ENCODE assay signal across 10 mouse cellular contexts in genomic region chr11:77409879-77410278, GRCm38 (mm10). TPM values are rescaled to one million over a fixed set of nuclear protein-coding genes. Genes with fewer than 3 reads are reported as not detected.
DNase-seq lines count a peak whose midpoint lies in the region; ATAC-seq lines count a peak whose summit lies in the region.
"Had no signal": no experiment of that assay in that cellular context is flagged by ENCODE, and none has a peak within 500 bp of the region (broad histone marks: within the 10 kb centered on the region; RNA-seq: fewer than 3 reads in every experiment).

No protein-coding gene starts in this region.

- WGBS in kidney, embryonic 16.5 days, result 73% methylated on average over 6 of the region's 6 CpGs
- WGBS in forebrain, embryonic 13.5 days, result 96% methylated on average over 6 of the region's 6 CpGs

- H3K27ac ChIP-seq in kidney, embryonic 16.5 days (ENCODE audit: low read length), result 0 out of 2 replicates have a peak overlapping the region, but pooled peaks have one; percentile 27
- no peak overlapping the region for H3K27ac ChIP-seq in forebrain, embryonic 13.5 days
- H3K27ac ChIP-seq: embryonic facial prominence, embryonic 13.5 days; neural tube, embryonic 12.5 days had no signal

- 0 out of 2 replicates have a peak, but pooled peaks have one; percentile 23 for ATAC-seq in kidney, embryonic 16.5 days (ENCODE audit: low FRiP score, low TSS enrichment)
- ATAC-seq in forebrain, embryonic 13.5 days, result no peak

- peaks cover 3% of the 10 kb centered on the region; the same call in 1 of the 2 replicates for H3K36me3 ChIP-seq in kidney, embryonic 16.5 days (ENCODE audit: insufficient read depth, low read length)
- peaks cover 9% of the 10 kb centered on the region for H3K36me3 ChIP-seq in forebrain, embryonic 13.5 days (ENCODE audit: poor library complexity, severe bottlenecking)

- no peaks in the 10 kb centered on the region for H3K4me1 ChIP-seq in kidney, embryonic 16.5 days (ENCODE audit: insufficient read depth, low read length)
- H3K4me1 ChIP-seq in forebrain, embryonic 13.5 days, result no peaks in the 10 kb centered on the region
- H3K4me1 ChIP-seq: embryonic facial prominence, embryonic 13.5 days; neural tube, embryonic 12.5 days had no signal

- H3K27me3 ChIP-seq in kidney, embryonic 16.5 days (ENCODE audit: insufficient read depth, low read length), result no peaks in the 10 kb centered on the region
- H3K27me3 ChIP-seq in forebrain, embryonic 13.5 days, result no peaks in the 10 kb centered on the region
- H3K27me3 ChIP-seq: embryonic facial prominence, embryonic 13.5 days; neural tube, embryonic 12.5 days had no signal

- DNase-seq in adrenal gland, adult (ENCODE audit: inconsistent age in 2 of 2, low spot score in 1 of 2), result peak; percentile 33 to 76
- no peak for DNase-seq in adrenal gland, postnatal 4 days (ENCODE audit: low spot score in 2 of 2)
- peak; percentile 4 for DNase-seq in Muller cell, postnatal 12 days (ENCODE audit: inconsistent ontology term)
- DNase-seq in gastrocnemius, postnatal 14 days, result peak; percentile 39
- peak; percentile 78 to 80 for DNase-seq in lung, postnatal 4 days
- no peak for DNase-seq in cerebellum, adult 9-10 months

- H3K4me3 ChIP-seq in kidney, embryonic 16.5 days (ENCODE audit: low read length), result no peak overlapping the region
- H3K4me3 ChIP-seq in forebrain, embryonic 13.5 days, result no peak overlapping the region
- H3K4me3 ChIP-seq: embryonic facial prominence, embryonic 13.5 days; neural tube, embryonic 12.5 days had no signal

- no peak overlapping the region for H3K9ac ChIP-seq in kidney, embryonic 16.5 days (replicated peaks; ENCODE audit: low read length)
- H3K9ac ChIP-seq in forebrain, embryonic 13.5 days, result no peak overlapping the region
- H3K9ac ChIP-seq: embryonic facial prominence, embryonic 13.5 days; neural tube, embryonic 12.5 days had no signal

- H3K9me3 ChIP-seq in kidney, embryonic 16.5 days (ENCODE audit: low read length), result no peaks in the 10 kb centered on the region
- H3K9me3 ChIP-seq in forebrain, embryonic 13.5 days (replicated peaks), result no peaks in the 10 kb centered on the region
- H3K9me3 ChIP-seq: embryonic facial prominence, embryonic 13.5 days; neural tube, embryonic 12.5 days had no signal

- intact Hi-C loops in gastrocnemius, postnatal 14 days (cut with DNase I; ENCODE audit: low total_unique reads), result no loop called here

- H3K4me2 ChIP-seq in kidney, embryonic 16.5 days (replicated peaks; ENCODE audit: low read depth, low read length), result no peak overlapping the region
- H3K4me2 ChIP-seq in forebrain, embryonic 13.5 days, result no peak overlapping the region
- H3K4me2 ChIP-seq: embryonic facial prominence, embryonic 13.5 days; neural tube, embryonic 12.5 days had no signal

RNA-seq across cellular contexts. Expression of gene Coro6, which starts 52.3 kb away (rescaled TPM):
- total RNA-seq in adrenal gland, postnatal 4 days (2021), result 1 to 10 TPM; 3.8 to 6.0 TPM
- 10 to 100 TPM; 79.2 to 80.8 TPM for total RNA-seq in gastrocnemius, postnatal 14 days (2021)
- polyA plus RNA-seq in kidney, embryonic 16.5 days (2015; fragmentation: Nextera tagmentation; extraction: Ambion mirVana), result 0.25 and 0.51 TPM in 2 replicates
- 0.05 and 0.11 TPM in 2 replicates for polyA plus RNA-seq in forebrain, embryonic 13.5 days (2015; fragmentation: Nextera tagmentation; extraction: Ambion mirVana)

Comparison
In these comparisons a context has a peak if more than half of its experiments do, and no peak if none do; other contexts are left out.
1. DNase-seq: peak in adrenal gland, adult (2 of 2), Muller cell, postnatal 12 days (single experiment), gastrocnemius, postnatal 14 days (single experiment) and lung, postnatal 4 days (2 of 2); none in adrenal gland, postnatal 4 days (0 of 2) and cerebellum, adult 9-10 months (single experiment).
2. RNA of gene Coro6, which starts 52.3 kb away (total RNA-seq): 79.2 to 80.8 TPM in gastrocnemius, postnatal 14 days; 3.8 to 6.0 TPM in adrenal gland, postnatal 4 days; every median in the first group is over 10 times any median in the second.